Mouse (Mus musculus): Measurements from ENCODE around the gene Camk2d.

GRCm38 (mm10) chr3:126725647-126726046 is 129.5 kb downstream of the Camk2d start:
- no peak for TF ChIP-seq POLR2A (IDR thresholded peaks at IDR 0.05; ENCODE audit: borderline replicate concordance, control insufficient read depth, low read depth, low read length)
- no peak for TF ChIP-seq CTCF (IDR thresholded peaks at IDR 0.05; ENCODE audit: control insufficient read depth, insufficient read depth, low read length)
